Mouse (Mus musculus): ENCODE data around the gene Msh5.
"Not testable (repeated sequence)": the region's sequence is repeated elsewhere in the genome, so short reads cannot be mapped to it uniquely, and the experiment has no call there.

The Msh5 gene

GRCm38 (mm10) chr17:34998526-34999430 is 47.8 kb downstream of the Msh5 start:
- H3K36me3 ChIP-seq (ENCODE audit: control insufficient read depth, insufficient read depth, low read length, poor library complexity, severe bottlenecking), result peaks cover 11% of the 10 kb centered on the region
- peak; percentile 28 for DNase-seq (ENCODE audit: low read depth, low spot score)
- H3K27me3 ChIP-seq (ENCODE audit: control insufficient read depth, insufficient read depth, low read length, poor library complexity, severe bottlenecking), result no peaks in the 10 kb centered on the region

DNA sequence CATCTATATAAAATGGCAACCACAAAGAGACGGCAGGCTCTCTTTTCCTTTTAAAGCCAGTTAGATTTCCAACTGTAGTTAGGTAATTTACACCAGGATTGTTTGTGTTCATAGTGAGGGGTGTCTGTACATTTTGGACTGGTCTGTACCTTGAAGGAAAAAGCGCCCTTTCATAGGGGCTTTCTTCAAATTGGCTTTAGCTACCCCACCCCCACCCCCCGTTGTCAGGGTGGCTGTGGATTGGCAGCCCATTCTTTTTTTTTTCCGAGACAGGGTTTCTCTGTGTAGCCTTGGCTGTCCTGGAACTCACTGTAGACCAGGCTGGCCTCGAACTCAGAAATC is 49.4 kb downstream of the Msh5 start:
- H3K36me3 ChIP-seq (ENCODE audit: control insufficient read depth, insufficient read depth, low read length, poor library complexity, severe bottlenecking), result peaks cover 11% of the 10 kb centered on the region
- H3K27me3 ChIP-seq (ENCODE audit: control insufficient read depth, insufficient read depth, low read length, poor library complexity, severe bottlenecking), result no peaks in the 10 kb centered on the region
- DNase-seq (ENCODE audit: low read depth, low spot score), result no peak

GRCm38 (mm10) chr17:34996411-34997141 is 50.0 kb downstream of the Msh5 start:
- peaks cover 11% of the 10 kb centered on the region for H3K36me3 ChIP-seq (ENCODE audit: control insufficient read depth, insufficient read depth, low read length, poor library complexity, severe bottlenecking)
- DNase-seq (ENCODE audit: low read depth, low spot score), result peak; percentile 33
- no peaks in the 10 kb centered on the region for H3K27me3 ChIP-seq (ENCODE audit: control insufficient read depth, insufficient read depth, low read length, poor library complexity, severe bottlenecking)

DNA sequence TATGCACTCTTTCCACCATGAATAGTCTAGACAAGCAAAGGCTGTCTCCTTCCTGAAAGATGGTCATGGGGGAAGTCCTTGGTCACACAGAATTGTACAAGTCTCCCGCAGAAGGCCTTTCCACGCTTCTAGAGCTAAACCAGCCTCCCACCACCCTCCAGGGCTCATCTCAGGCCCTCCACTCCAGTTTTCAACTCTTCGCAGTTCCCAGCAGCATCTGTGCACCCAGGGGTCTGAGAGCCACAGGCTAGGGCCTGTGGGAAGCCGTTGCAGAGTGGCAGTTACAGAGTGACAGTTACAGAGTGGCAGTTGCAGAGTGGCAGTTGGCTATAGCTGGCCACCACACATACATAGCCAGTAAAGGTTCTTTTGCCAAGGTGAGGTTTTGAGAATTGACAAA is 50.6 kb downstream of the Msh5 start:
- peaks cover 11% of the 10 kb centered on the region for H3K36me3 ChIP-seq (ENCODE audit: control insufficient read depth, insufficient read depth, low read length, poor library complexity, severe bottlenecking)
- not testable (repeated sequence) for H3K27me3 ChIP-seq (ENCODE audit: control insufficient read depth, insufficient read depth, low read length, poor library complexity, severe bottlenecking); DNase-seq (ENCODE audit: low read depth, low spot score)

GRCm38 (mm10) chr17:34995192-34995591 is 51.4 kb downstream of the Msh5 start:
- H3K27me3 ChIP-seq (ENCODE audit: control insufficient read depth, insufficient read depth, low read length, poor library complexity, severe bottlenecking); DNase-seq (ENCODE audit: low read depth, low spot score): not testable (repeated sequence)
- peaks cover 11% of the 10 kb centered on the region for H3K36me3 ChIP-seq (ENCODE audit: control insufficient read depth, insufficient read depth, low read length, poor library complexity, severe bottlenecking)

DNA sequence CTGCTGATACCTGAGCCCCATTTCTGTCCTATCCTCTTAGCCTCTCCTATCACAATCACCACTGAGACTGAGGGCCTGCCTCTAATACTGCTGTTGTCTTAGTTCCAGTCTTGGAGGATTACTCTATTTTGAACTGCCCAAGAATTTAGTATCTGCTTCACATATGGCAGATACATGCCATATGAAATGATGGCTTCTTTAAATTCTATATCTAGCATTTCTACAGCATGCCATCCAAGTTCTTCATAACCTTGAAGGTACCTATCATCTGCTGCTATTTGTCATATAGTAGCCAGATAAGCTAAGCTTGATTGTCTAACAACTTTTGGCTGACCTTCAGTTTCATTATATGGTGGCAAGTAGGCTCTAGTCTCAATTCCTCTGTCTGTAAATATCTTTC is 51.8 kb downstream of the Msh5 start:
- DNase-seq (ENCODE audit: low read depth, low spot score), result peak; percentile 36
- peaks cover 11% of the 10 kb centered on the region for H3K36me3 ChIP-seq (ENCODE audit: control insufficient read depth, insufficient read depth, low read length, poor library complexity, severe bottlenecking)
- no peaks in the 10 kb centered on the region for H3K27me3 ChIP-seq (ENCODE audit: control insufficient read depth, insufficient read depth, low read length, poor library complexity, severe bottlenecking)

DNA sequence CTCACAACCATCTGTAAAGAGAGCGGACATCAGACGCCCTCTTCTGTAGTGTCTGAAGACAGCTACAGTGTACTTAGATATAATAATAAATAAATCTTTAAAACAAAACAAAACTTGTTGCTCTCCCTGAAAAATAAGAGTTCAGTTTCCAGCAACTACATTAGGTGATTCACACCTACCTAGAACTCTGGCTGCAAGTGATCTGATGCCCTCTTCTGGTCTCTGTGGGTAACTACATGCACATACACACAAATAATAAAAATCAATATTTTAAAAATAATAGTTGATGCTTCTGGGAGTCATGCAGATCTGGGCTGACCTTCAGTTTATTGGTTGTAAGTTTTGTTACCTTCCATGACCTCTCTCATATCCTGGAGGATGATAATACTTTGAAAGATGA is 62.3 kb downstream of the Msh5 start:
- Histone ChIP-seq H3K27me3 (ENCODE audit: control insufficient read depth, insufficient read depth, low read length, poor library complexity, severe bottlenecking) (no peaks in the 10 kb centered on the region), H3K36me3 (ENCODE audit: control insufficient read depth, insufficient read depth, low read length, poor library complexity, severe bottlenecking) (no peaks in the 10 kb centered on the region; the same call in 1 of the 2 replicates)
- peak; percentile 79 for DNase-seq (ENCODE audit: low read depth, low spot score)

- Histone ChIP-seq H3K27me3 (ENCODE audit: control insufficient read depth, insufficient read depth, low read length, poor library complexity, severe bottlenecking) (no peaks in the 10 kb centered on the region), H3K36me3 (ENCODE audit: control insufficient read depth, insufficient read depth, low read length, poor library complexity, severe bottlenecking) (no peaks in the 10 kb centered on the region; the same call in 1 of the 2 replicates)
- no peak for DNase-seq (ENCODE audit: low read depth, low spot score)
Observed at GRCm38 (mm10) chr17:34982328-34982727, 64.2 kb downstream of the Msh5 start.

- no peaks in the 10 kb centered on the region for H3K27me3 ChIP-seq (ENCODE audit: control insufficient read depth, insufficient read depth, low read length, poor library complexity, severe bottlenecking)
Observed at GRCm38 (mm10) chr17:34981690-34982180, 64.8 kb downstream of the Msh5 start, which contains the start of gene Lsm2. Lsm2 (plus strand) TSS chr17:34981862.

GRCm38 (mm10) chr17:34980655-34981054 is 65.9 kb downstream of the Msh5 start:
- H3K36me3 ChIP-seq (ENCODE audit: control insufficient read depth, insufficient read depth, low read length, poor library complexity, severe bottlenecking), result no peaks in the 10 kb centered on the region
- peak; percentile 74 for DNase-seq (ENCODE audit: low read depth, low spot score)
- no peaks in the 10 kb centered on the region for H3K27me3 ChIP-seq (ENCODE audit: control insufficient read depth, insufficient read depth, low read length, poor library complexity, severe bottlenecking)

More at GRCm38 (mm10) chr17:34981690-34982180, 64.8 kb downstream of the Msh5 start, which contains the start of gene Lsm2:
- peak; percentile 95 for DNase-seq (ENCODE audit: low read depth, low spot score)
- no peaks in the 10 kb centered on the region; the same call in 1 of the 2 replicates for H3K36me3 ChIP-seq (ENCODE audit: control insufficient read depth, insufficient read depth, low read length, poor library complexity, severe bottlenecking)

GRCm38 (mm10) chr17:34979631-34980030 is 66.9 kb downstream of the Msh5 start:
- Histone ChIP-seq H3K27me3 (ENCODE audit: control insufficient read depth, insufficient read depth, low read length, poor library complexity, severe bottlenecking) (no peaks in the 10 kb centered on the region), H3K36me3 (ENCODE audit: control insufficient read depth, insufficient read depth, low read length, poor library complexity, severe bottlenecking) (no peaks in the 10 kb centered on the region)
- no peak for DNase-seq (ENCODE audit: low read depth, low spot score)

Measured in splenic B cell, adult 2 months (primary cell).